8 mouse cellular contexts compared by ENCODE assay signal in genomic region chr15:91571981-91572380, GRCm38 (mm10). TPM values are rescaled to one million over a fixed set of nuclear protein-coding genes. Genes with fewer than 3 reads are reported as not detected.
A peak's percentile ranks its signal among the peaks of the same experiment; 100 is the strongest.
DNase-seq lines count a peak whose midpoint lies in the region; ATAC-seq lines count a peak whose summit lies in the region.
"Had no signal": no experiment of that assay in that cellular context is flagged by ENCODE, and none has a peak within 500 bp of the region (broad histone marks: within the 10 kb centered on the region; RNA-seq: fewer than 3 reads in every experiment).

No protein-coding gene starts in this region.

- H3K9me3 ChIP-seq in lung, embryonic 16.5 days (ENCODE audit: control insufficient read depth, low read length), result no peaks in the 10 kb centered on the region
- no peaks in the 10 kb centered on the region for H3K9me3 ChIP-seq in forebrain, embryonic 15.5 days
- H3K9me3 ChIP-seq in liver, embryonic 11.5 days (ENCODE audit: control insufficient read depth, low read length), result no peaks in the 10 kb centered on the region
- no peaks in the 10 kb centered on the region for H3K9me3 ChIP-seq in stomach, embryonic 16.5 days (replicated peaks; ENCODE audit: control insufficient read depth, low read length)

- WGBS in lung, embryonic 16.5 days, result 8% methylated on average over 8 of the region's 8 CpGs
- 6% methylated on average over 8 of the region's 8 CpGs for WGBS in forebrain, embryonic 15.5 days
- WGBS in liver, embryonic 11.5 days, result 11% methylated on average over 8 of the region's 8 CpGs
- 12% methylated on average over 8 of the region's 8 CpGs for WGBS in stomach, embryonic 16.5 days

- no peak overlapping the region for H3K27ac ChIP-seq in lung, embryonic 16.5 days (ENCODE audit: low read length)
- no peak overlapping the region for H3K27ac ChIP-seq in forebrain, embryonic 15.5 days (replicated peaks)
- H3K27ac ChIP-seq in liver, embryonic 11.5 days (ENCODE audit: low read depth, low read length), result no peak overlapping the region
- H3K27ac ChIP-seq in stomach, embryonic 16.5 days (ENCODE audit: low read length), result no peak overlapping the region
- H3K27ac ChIP-seq: macrophage had no signal

- no peak for DNase-seq in lung, postnatal 14 days
- no peak for DNase-seq in liver, embryonic 11.5 days (ENCODE audit: low spot score)
- no peak for DNase-seq in thymus, postnatal 10 days (ENCODE audit: low spot score in 2 of 2)
- DNase-seq in right cerebral cortex, postnatal 14 days, result no peak

- peak overlapping the region; percentile 73 for H3K9ac ChIP-seq in lung, embryonic 16.5 days (ENCODE audit: low read length)
- peak overlapping the region; percentile 82 for H3K9ac ChIP-seq in forebrain, embryonic 15.5 days (replicated peaks)
- no peak overlapping the region for H3K9ac ChIP-seq in liver, embryonic 11.5 days (ENCODE audit: low read depth, low read length)
- H3K9ac ChIP-seq in stomach, embryonic 16.5 days (ENCODE audit: low read length), result peak overlapping the region; percentile 83

- peaks cover 10% of the 10 kb centered on the region for H3K27me3 ChIP-seq in lung, embryonic 16.5 days (ENCODE audit: control insufficient read depth, insufficient read depth, low read depth, low read length)
- no peaks in the 10 kb centered on the region for H3K27me3 ChIP-seq in forebrain, embryonic 15.5 days
- peaks cover 35% of the 10 kb centered on the region for H3K27me3 ChIP-seq in liver, embryonic 11.5 days (replicated peaks; ENCODE audit: control insufficient read depth, insufficient read depth, low read length)
- H3K27me3 ChIP-seq in stomach, embryonic 16.5 days (ENCODE audit: control insufficient read depth, insufficient read depth, low read length), result peaks cover 6% of the 10 kb centered on the region; the same call in 1 of the 2 replicates

- H3K4me1 ChIP-seq in lung, embryonic 16.5 days (replicated peaks; ENCODE audit: control insufficient read depth, insufficient read depth, low read length), result no peaks in the 10 kb centered on the region
- peaks cover 18% of the 10 kb centered on the region for H3K4me1 ChIP-seq in forebrain, embryonic 15.5 days
- H3K4me1 ChIP-seq in liver, embryonic 11.5 days (replicated peaks; ENCODE audit: control insufficient read depth, insufficient read depth, low read length), result no peaks in the 10 kb centered on the region; the same call in 1 of the 2 replicates
- no peaks in the 10 kb centered on the region for H3K4me1 ChIP-seq in stomach, embryonic 16.5 days (ENCODE audit: control insufficient read depth, insufficient read depth, low read length)

- no peak for ATAC-seq in lung, embryonic 16.5 days (ENCODE audit: low read depth)
- 0 out of 2 replicates have a peak, but pooled peaks have one; percentile 1 for ATAC-seq in forebrain, embryonic 15.5 days (replicated peaks)
- ATAC-seq in liver, embryonic 11.5 days (replicated peaks; ENCODE audit: low FRiP score), result no peak
- ATAC-seq in stomach, embryonic 16.5 days (ENCODE audit: insufficient read depth, low FRiP score), result no peak

- H3K36me3 ChIP-seq in lung, embryonic 16.5 days (ENCODE audit: control insufficient read depth, insufficient read depth, low read length), result no peaks in the 10 kb centered on the region
- no peaks in the 10 kb centered on the region for H3K36me3 ChIP-seq in forebrain, embryonic 15.5 days
- H3K36me3 ChIP-seq in liver, embryonic 11.5 days (ENCODE audit: control insufficient read depth, insufficient read depth, low read length), result no peaks in the 10 kb centered on the region
- no peaks in the 10 kb centered on the region for H3K36me3 ChIP-seq in stomach, embryonic 16.5 days (ENCODE audit: control insufficient read depth, insufficient read depth, low read length)

- peak overlapping the region; percentile 94 for H3K4me2 ChIP-seq in lung, embryonic 16.5 days (ENCODE audit: low read depth, low read length)
- peak overlapping the region; percentile 98 for H3K4me2 ChIP-seq in forebrain, embryonic 15.5 days (replicated peaks)
- peak overlapping the region; percentile 94 for H3K4me2 ChIP-seq in liver, embryonic 11.5 days
- peak overlapping the region; percentile 94 for H3K4me2 ChIP-seq in stomach, embryonic 16.5 days (ENCODE audit: low read depth, low read length)

- peak overlapping the region; percentile 74 for H3K4me3 ChIP-seq in lung, embryonic 16.5 days (ENCODE audit: low read length)
- H3K4me3 ChIP-seq in forebrain, embryonic 15.5 days, result peak overlapping the region; percentile 93
- peak overlapping the region; percentile 63 for H3K4me3 ChIP-seq in liver, embryonic 11.5 days (ENCODE audit: low read depth, low read length)
- H3K4me3 ChIP-seq in stomach, embryonic 16.5 days (replicated peaks; ENCODE audit: low read length), result peak overlapping the region; percentile 77

RNA-seq across cellular contexts. Expression of gene Slc2a13, which starts 1.1 kb away (rescaled TPM):
- polyA plus RNA-seq in lung, embryonic 16.5 days (2015; fragmentation: Nextera tagmentation; extraction: Ambion mirVana), result 1.2 and 1.9 TPM in 2 replicates
- polyA plus RNA-seq in forebrain, embryonic 15.5 days (2015; fragmentation: Nextera tagmentation; extraction: Ambion mirVana), result 2.3 and 2.8 TPM in 2 replicates
- polyA plus RNA-seq in liver, embryonic 11.5 days (2014; fragmentation: Nextera tagmentation; extraction: Ambion mirVana), result 0.43 and 0.44 TPM in 2 replicates
- 0.54 and 0.96 TPM in 2 replicates for polyA plus RNA-seq in stomach, embryonic 16.5 days (2015; fragmentation: Nextera tagmentation; extraction: Ambion mirVana)
- polyA plus RNA-seq: macrophage had no signal
